Mouse (Mus musculus) adrenal gland, postnatal 36 days (tissue): ENCODE measurements around the gene Atp6ap2. TPM values are rescaled to one million over a fixed set of nuclear protein-coding genes. Genes with fewer than 3 reads are reported as not detected.

Experiments used
- total RNA-seq, 2 experiments: library from RNA; stranded (reverse); gene quantifications; 2 replicates each; pipeline ENCODE4 v1.2.3; 2021

Gene Atp6ap2
- total RNA-seq, 2 experiments from 2014 or later = 59.9 to 63.8 TPM

Other genes with a start within 250 kb of the Atp6ap2 start
- 10 to 100 TPM; 26.6 to 31.4 TPM for gene 1810030O07Rik, start 85.9 kb downstream of the Atp6ap2 start, total RNA-seq
- 10 to 100 TPM; 23.2 to 24.7 TPM for gene Med14, start 174.3 kb downstream of the Atp6ap2 start, total RNA-seq